Mouse (Mus musculus): ENCODE results near the gene Csrp3. TPM values are rescaled to one million over a fixed set of nuclear protein-coding genes. Genes with fewer than 3 reads are reported as not detected.

The Csrp3 gene
- total RNA-seq (2012; rRNA removed), result 0.81 TPM in 1 of 2 replicates, not detected in the other
- under 1 TPM in 1 of 2 experiments, not detected in 1; 0.17 TPM for polyA plus RNA-seq (2012; ENCODE audit: insufficient read depth in 1 of 2, insufficient read length in 2 of 2, low read depth in 1 of 2, low replicate concordance in 2 of 2, missing spikeins in 1 of 2)

- DNase-seq (ENCODE audit: low read depth, low spot score), result no peak
Measured at GRCm38 (mm10) chr7:48847820-48848650, at the start of gene Csrp3. Gene Csrp3 (minus strand): TSS chr7:48848033.

DNA sequence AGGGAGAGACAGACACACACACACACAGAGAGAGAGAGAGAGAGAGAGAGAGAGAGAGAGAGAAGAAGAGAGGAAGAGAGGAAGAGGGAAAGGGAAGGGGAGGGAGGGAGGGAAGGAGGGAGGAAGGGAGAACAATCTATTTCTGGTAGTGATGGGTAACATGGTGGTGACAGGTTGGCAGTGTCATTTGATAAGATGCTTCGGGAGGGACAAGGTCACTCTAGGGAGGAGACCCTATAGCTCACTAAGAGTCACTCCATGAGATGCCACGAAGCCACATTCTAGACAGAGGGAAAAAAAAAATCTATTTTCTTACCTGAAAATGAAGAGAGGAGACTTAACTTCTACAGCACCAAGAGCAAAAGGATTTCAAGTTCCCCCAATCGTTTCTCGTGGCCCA is 48.2 kb upstream of the Csrp3 start:
- peaks cover 0 to 3% of the 10 kb centered on the region in 2 experiments; a peak in 2 of 4 replicates for H3K27me3 ChIP-seq (ENCODE audit: control insufficient read depth in 1 of 2, insufficient read depth in 2 of 2, low read length in 2 of 2)
- H3K79me2 ChIP-seq (ENCODE audit: control insufficient read depth, insufficient read depth, low read length, poor library complexity), result no peaks in the 10 kb centered on the region
- TF ChIP-seq ZKSCAN1 (IDR thresholded peaks at IDR 0.05; ENCODE audit: low read depth, low read length) (no peak), BHLHE40 (IDR thresholded peaks at IDR 0.05; ENCODE audit: borderline replicate concordance, low read depth, low read length) (no peak), ZMIZ1 (IDR thresholded peaks at IDR 0.05; ENCODE audit: low read depth, low read length) (no peak), CHD1 (IDR thresholded peaks at IDR 0.05; ENCODE audit: low read depth, low read length) (no peak), MYB (IDR thresholded peaks at IDR 0.05; ENCODE audit: low read depth, low read length) (no peak), NRF1 (IDR thresholded peaks at IDR 0.05; ENCODE audit: insufficient read depth, low read depth, low read length, poor library complexity, severe bottlenecking) (no peak), KAT2A (conservative IDR thresholded peaks at IDR 0.05; ENCODE audit: low read depth, low read length) (no peak)
- peaks cover 0 to 2% of the 10 kb centered on the region in 2 experiments; a peak in 1 of 4 replicates for H3K4me1 ChIP-seq (ENCODE audit: control insufficient read depth in 1 of 2, insufficient read depth in 2 of 2, low read length in 2 of 2)
- no peak for DNase-seq (ENCODE audit: low read depth, low spot score)
- no peak overlapping the region for H3K4me3 ChIP-seq (ENCODE audit: control insufficient read depth in 1 of 2, insufficient read depth in 1 of 2, low read depth in 2 of 2, low read length in 2 of 2)
- H3K9ac ChIP-seq (ENCODE audit: control insufficient read depth, low read depth, low read length, poor library complexity, severe bottlenecking), result no peak overlapping the region
- H3K9me3 ChIP-seq (replicated peaks; ENCODE audit: insufficient read depth, low read length), result no peaks in the 10 kb centered on the region
- no peak overlapping the region for H3K27ac ChIP-seq (ENCODE audit: control insufficient read depth, low read depth, low read length)
- no peaks in the 10 kb centered on the region for H3K36me3 ChIP-seq (ENCODE audit: control insufficient read depth in 1 of 2, insufficient read depth in 2 of 2, low read length in 2 of 2)

More at GRCm38 (mm10) chr7:48847820-48848650, at the start of gene Csrp3:
- no peak within 1 kb of the TSS for H3K4me3 ChIP-seq (ENCODE audit: control insufficient read depth in 1 of 2, insufficient read depth in 1 of 2, low read depth in 2 of 2, low read length in 2 of 2)
- no peaks in the 10 kb centered on the region for H3K36me3 ChIP-seq (ENCODE audit: control insufficient read depth in 1 of 2, insufficient read depth in 2 of 2, low read length in 2 of 2)
- no peaks in the 10 kb centered on the region for H3K4me1 ChIP-seq (ENCODE audit: control insufficient read depth in 1 of 2, insufficient read depth in 2 of 2, low read length in 2 of 2)
- H3K27me3 ChIP-seq (ENCODE audit: control insufficient read depth in 1 of 2, insufficient read depth in 2 of 2, low read length in 2 of 2), result peaks cover 1 to 2% of the 10 kb centered on the region in 2 experiments; a peak in 2 of 4 replicates
- H3K79me2 ChIP-seq (ENCODE audit: control insufficient read depth, insufficient read depth, low read length, poor library complexity), result no peaks in the 10 kb centered on the region
- H3K27ac ChIP-seq (ENCODE audit: control insufficient read depth, low read depth, low read length), result no peak within 1 kb of the TSS
- TF ChIP-seq TCF12 (IDR thresholded peaks at IDR 0.05; ENCODE audit: low read depth, low read length), result no peak
- no peak for TF ChIP-seq UBTF (IDR thresholded peaks at IDR 0.05; ENCODE audit: borderline replicate concordance, insufficient read depth, low read depth, low read length)
- no peak for TF ChIP-seq CHD1 (IDR thresholded peaks at IDR 0.05; ENCODE audit: low read depth, low read length)
- H3K9me3 ChIP-seq (replicated peaks; ENCODE audit: insufficient read depth, low read length), result no peaks in the 10 kb centered on the region
- no peak within 1 kb of the TSS for H3K9ac ChIP-seq (ENCODE audit: control insufficient read depth, low read depth, low read length, poor library complexity, severe bottlenecking)

GRCm38 (mm10) chr7:48895475-48895874 is 47.6 kb upstream of the Csrp3 start:
- Histone ChIP-seq H3K4me1 (ENCODE audit: control insufficient read depth in 1 of 2, insufficient read depth in 2 of 2, low read length in 2 of 2) (peaks cover 0 to 2% of the 10 kb centered on the region in 2 experiments; a peak in 1 of 4 replicates), H3K79me2 (ENCODE audit: control insufficient read depth, insufficient read depth, low read length, poor library complexity) (no peaks in the 10 kb centered on the region), H3K9me3 (replicated peaks; ENCODE audit: insufficient read depth, low read length) (no peaks in the 10 kb centered on the region), H3K27ac (ENCODE audit: control insufficient read depth, low read depth, low read length) (no peak overlapping the region), H3K36me3 (ENCODE audit: control insufficient read depth in 1 of 2, insufficient read depth in 2 of 2, low read length in 2 of 2) (no peaks in the 10 kb centered on the region), H3K27me3 (ENCODE audit: control insufficient read depth in 1 of 2, insufficient read depth in 2 of 2, low read length in 2 of 2) (peaks cover 0 to 3% of the 10 kb centered on the region in 2 experiments; a peak in 2 of 4 replicates), H3K9ac (ENCODE audit: control insufficient read depth, low read depth, low read length, poor library complexity, severe bottlenecking) (no peak overlapping the region), H3K4me3 (ENCODE audit: control insufficient read depth in 1 of 2, insufficient read depth in 1 of 2, low read depth in 2 of 2, low read length in 2 of 2) (no peak overlapping the region)
- no peak for DNase-seq (ENCODE audit: low read depth, low spot score)
- TF ChIP-seq MYC (IDR thresholded peaks at IDR 0.05; ENCODE audit: low read depth, low read length), result no peak
- no peak for TF ChIP-seq KAT2A (conservative IDR thresholded peaks at IDR 0.05; ENCODE audit: low read depth, low read length)
- TF ChIP-seq TCF12 (IDR thresholded peaks at IDR 0.05; ENCODE audit: low read depth, low read length), result no peak
- TF ChIP-seq TBP (IDR thresholded peaks at IDR 0.05; ENCODE audit: low read depth, low read length), result no peak
- no peak for TF ChIP-seq ZKSCAN1 (IDR thresholded peaks at IDR 0.05; ENCODE audit: low read depth, low read length)
- no peak for TF ChIP-seq POLR2AphosphoS2 (IDR thresholded peaks at IDR 0.05; ENCODE audit: low read length)
- TF ChIP-seq USF1 (IDR thresholded peaks at IDR 0.05; ENCODE audit: low read depth, low read length), result no peak
- no peak for TF ChIP-seq SMC3 (IDR thresholded peaks at IDR 0.05; ENCODE audit: low read depth, low read length)
- no peak for TF ChIP-seq USF2 (IDR thresholded peaks at IDR 0.05; ENCODE audit: borderline replicate concordance in 1 of 2, insufficient read depth in 1 of 2, low read depth in 1 of 2, low read length in 2 of 2)
- TF ChIP-seq UBTF (IDR thresholded peaks at IDR 0.05; ENCODE audit: borderline replicate concordance, insufficient read depth, low read depth, low read length), result no peak
- no peak for TF ChIP-seq GATA1 (IDR thresholded peaks at IDR 0.05; ENCODE audit: low read depth, low read length)
- TF ChIP-seq MYB (IDR thresholded peaks at IDR 0.05; ENCODE audit: low read depth, low read length), result no peak
- TF ChIP-seq HCFC1 (IDR thresholded peaks at IDR 0.05; ENCODE audit: low read depth, low read length), result no peak
- TF ChIP-seq POLR2AphosphoS5 (IDR thresholded peaks at IDR 0.05; ENCODE audit: borderline replicate concordance, low read depth, low read length), result no peak
- no peak for TF ChIP-seq TAL1 (IDR thresholded peaks at IDR 0.05; ENCODE audit: low read length)
- no peak for TF ChIP-seq POLR2A (IDR thresholded peaks at IDR 0.05; ENCODE audit: control insufficient read depth in 1 of 2, insufficient read depth in 1 of 2, low read depth in 1 of 2, low read length in 2 of 2, poor library complexity in 1 of 2)
- no peak for TF ChIP-seq NRF1 (IDR thresholded peaks at IDR 0.05; ENCODE audit: insufficient read depth, low read depth, low read length, poor library complexity, severe bottlenecking)
- no peak for TF ChIP-seq ELF1 (IDR thresholded peaks at IDR 0.05; ENCODE audit: low read depth, low read length)
